Mouse (Mus musculus) hindbrain, embryonic 14.5 days (tissue): Measurements from ENCODE around the gene Tbl1x. TPM values are rescaled to one million over a fixed set of nuclear protein-coding genes. Genes with fewer than 3 reads are reported as not detected.
A peak's percentile ranks its signal among the peaks of the same experiment; 100 is the strongest.

Source experiments
- ATAC-seq: fragments of 200-750 bp; cut with Nextera tagmentation; 2 replicates; pipeline ENCODE4 v1.8.0; 2017; ENCODE audit warnings: moderate number of reproducible peaks, mild to moderate bottlenecking, moderate TSS enrichment, moderate library complexity; ENCODE audit not compliant: low FRiP score
- DNase-seq: peaks from one replicate; pipeline ENCODE4 v3.0.0-alpha.2; 2015; ENCODE audit warnings: low spot score
- H3K27ac ChIP-seq: fragments of 300-500 bp; sonication (generic); 2 replicates; pipeline ENCODE4 v1.5.1; 2014; ENCODE audit warnings: mild to moderate bottlenecking, moderate library complexity
- H3K27me3 ChIP-seq: fragments of 300-500 bp; sonication (generic); 2 replicates; pipeline ENCODE4 v1.6.1; 2014; ENCODE audit warnings: mild to moderate bottlenecking, low read length, mixed read lengths; ENCODE audit not compliant: control insufficient read depth, insufficient read depth
- H3K36me3 ChIP-seq: fragments of 300-500 bp; sonication (generic); replicated peaks from 2 replicates; pipeline ENCODE4 v1.6.1; 2014; ENCODE audit not compliant: control insufficient read depth, insufficient read depth
- H3K4me1 ChIP-seq: fragments of 300-500 bp; sonication (generic); replicated peaks from 2 replicates; pipeline ENCODE4 v1.6.1; 2014; ENCODE audit warnings: antibody characterized with exemption, low read length, mixed read lengths; ENCODE audit not compliant: control insufficient read depth, insufficient read depth
- H3K4me2 ChIP-seq: fragments of 300-500 bp; sonication (generic); replicated peaks from 2 replicates; pipeline ENCODE4 v1.6.1; 2014; ENCODE audit warnings: mild to moderate bottlenecking, moderate library complexity
- H3K4me3 ChIP-seq: fragments of 300-500 bp; sonication (generic); replicated peaks from 2 replicates; pipeline ENCODE4 v1.5.1; 2014; ENCODE audit warnings: mild to moderate bottlenecking, low read length
- H3K9ac ChIP-seq: fragments of 300-500 bp; sonication (generic); 2 replicates; pipeline ENCODE4 v1.6.1; 2014
- H3K9me3 ChIP-seq: fragments of 300-500 bp; sonication (generic); 2 replicates; pipeline ENCODE4 v1.6.1; 2016; ENCODE audit warnings: low read length; ENCODE audit not compliant: control insufficient read depth
- WGBS: fragments of 180-500 bp; shearing (Covaris S2); extraction: QIAGEN DNeasy Blood & Tissue Kit; methylation state at CpG from one replicate; pipeline ENCODE4 v1.1.7; 2014; 5-methylcytosine and 5-hydroxymethylcytosine counted together
- polyA plus RNA-seq: library from polyadenylated mRNA; unstranded; fragments of >200 nt; fragmentation: Nextera tagmentation; extraction: Ambion mirVana; gene quantifications from 2 replicates; pipeline ENCODE4 v1.2.1, GENCODE M21; 2014

Gene Tbl1x
- polyA plus RNA-seq, 1 experiment from 2014 or later: 46.0 TPM

GRCm38 (mm10) chrX:77555985-77556384, 45.2 kb downstream of the Tbl1x start:
- 66% methylated on average over 1 of the region's 1 CpGs for WGBS
- Histone ChIP-seq H3K9ac (no peak overlapping the region), H3K4me2 (no peak overlapping the region), H3K36me3 (no peaks in the 10 kb centered on the region), H3K27me3 (no peaks in the 10 kb centered on the region), H3K4me3 (no peak overlapping the region), H3K27ac (no peak overlapping the region), H3K4me1 (no peaks in the 10 kb centered on the region), H3K9me3 (no peaks in the 10 kb centered on the region)
- DNase-seq (no peak), ATAC-seq (no peak)

- Histone ChIP-seq H3K4me3 (no peak overlapping the region), H3K4me2 (no peak overlapping the region), H3K4me1 (peaks cover 8% of the 10 kb centered on the region; the same call in 1 of the 2 replicates), H3K36me3 (no peaks in the 10 kb centered on the region), H3K9me3 (no peaks in the 10 kb centered on the region), H3K27ac (no peak overlapping the region), H3K9ac (no peak overlapping the region), H3K27me3 (no peaks in the 10 kb centered on the region)
- ATAC-seq: no peak
- DNase-seq: no peak
Observed at GRCm38 (mm10) chrX:77559199-77559881, 48.5 kb downstream of the Tbl1x start.

GRCm38 (mm10) chrX:77563616-77564015, 52.8 kb downstream of the Tbl1x start:
- Histone ChIP-seq H3K4me1 (peaks cover 8% of the 10 kb centered on the region; the same call in 1 of the 2 replicates), H3K4me3 (no peak overlapping the region), H3K9me3 (no peaks in the 10 kb centered on the region), H3K36me3 (no peaks in the 10 kb centered on the region), H3K27me3 (no peaks in the 10 kb centered on the region), H3K27ac (no peak overlapping the region), H3K4me2 (no peak overlapping the region), H3K9ac (no peak overlapping the region)
- no peak for ATAC-seq
- WGBS: 82% methylated on average over 2 of the region's 2 CpGs
- DNase-seq: no peak

DNA sequence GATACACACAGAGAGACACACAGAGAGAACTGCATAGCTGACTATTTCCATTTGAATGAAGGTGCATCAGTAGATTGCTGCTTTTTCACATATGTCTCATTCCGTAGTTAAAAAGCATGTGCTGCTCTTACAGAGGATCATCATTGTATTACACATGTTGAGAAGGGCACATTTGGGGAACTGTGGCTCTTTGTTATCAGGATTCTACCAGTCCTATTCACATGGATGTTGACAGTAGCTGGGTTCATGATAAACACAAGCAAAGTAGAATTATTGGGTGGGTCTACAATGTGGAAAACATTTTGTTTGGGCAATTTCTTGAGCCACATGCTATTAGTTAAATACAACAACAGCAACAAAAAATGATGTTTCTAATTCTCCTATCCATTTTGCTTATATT, 55.9 kb downstream of the Tbl1x start:
- no peak overlapping the region for H3K27ac ChIP-seq
- no peak overlapping the region for H3K4me3 ChIP-seq
- no peaks in the 10 kb centered on the region for H3K36me3 ChIP-seq
- peaks cover 8% of the 10 kb centered on the region; the same call in 1 of the 2 replicates for H3K4me1 ChIP-seq
- ATAC-seq: no peak
- H3K9ac ChIP-seq: no peak overlapping the region
- WGBS: 81% methylated on average over 1 of the region's 1 CpGs
- H3K9me3 ChIP-seq: no peaks in the 10 kb centered on the region
- H3K27me3 ChIP-seq: no peaks in the 10 kb centered on the region
- no peak for DNase-seq
- no peak overlapping the region for H3K4me2 ChIP-seq

GRCm38 (mm10) chrX:77568013-77568412, 57.2 kb downstream of the Tbl1x start:
- DNase-seq: no peak
- no peaks in the 10 kb centered on the region for H3K9me3 ChIP-seq
- WGBS: 19% methylated on average over 2 of the region's 2 CpGs

DNA sequence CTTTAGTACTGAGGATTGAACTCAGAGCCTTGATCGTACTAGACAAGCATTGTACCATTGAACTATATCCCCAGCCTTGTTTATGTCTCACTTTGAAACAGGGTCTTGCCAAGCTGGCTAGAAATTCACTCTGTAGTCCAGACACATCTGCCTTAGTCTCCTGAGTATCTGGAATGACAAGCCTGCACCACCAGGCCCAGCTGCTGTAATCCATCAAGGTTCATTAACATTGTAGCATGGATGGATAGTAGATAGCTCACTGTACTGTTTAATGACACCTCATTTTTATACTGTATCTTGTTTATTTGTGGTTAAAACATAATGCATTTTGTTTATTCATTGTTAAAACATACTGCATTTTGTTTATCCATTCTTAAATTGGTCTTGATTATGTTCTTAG, 62.9 kb downstream of the Tbl1x start:
- Histone ChIP-seq H3K27me3 (no peaks in the 10 kb centered on the region), H3K36me3 (no peaks in the 10 kb centered on the region), H3K9ac (no peak overlapping the region), H3K4me3 (no peak overlapping the region), H3K9me3 (no peaks in the 10 kb centered on the region), H3K4me1 (no peaks in the 10 kb centered on the region), H3K27ac (no peak overlapping the region), H3K4me2 (no peak overlapping the region)
- 70% methylated on average over 1 of the region's 1 CpGs for WGBS
- ATAC-seq (0 out of 2 replicates have a peak, but pooled peaks have one; percentile 37), DNase-seq (no peak)

More at GRCm38 (mm10) chrX:77568013-77568412, 57.2 kb downstream of the Tbl1x start:
- H3K27ac ChIP-seq: no peak overlapping the region
- no peak overlapping the region for H3K9ac ChIP-seq
- ATAC-seq: no peak
- H3K27me3 ChIP-seq: no peaks in the 10 kb centered on the region
- no peak overlapping the region for H3K4me2 ChIP-seq
- H3K36me3 ChIP-seq: no peaks in the 10 kb centered on the region
- H3K4me3 ChIP-seq: no peak overlapping the region
- H3K4me1 ChIP-seq: peaks cover 4% of the 10 kb centered on the region; the same call in 1 of the 2 replicates

DNA sequence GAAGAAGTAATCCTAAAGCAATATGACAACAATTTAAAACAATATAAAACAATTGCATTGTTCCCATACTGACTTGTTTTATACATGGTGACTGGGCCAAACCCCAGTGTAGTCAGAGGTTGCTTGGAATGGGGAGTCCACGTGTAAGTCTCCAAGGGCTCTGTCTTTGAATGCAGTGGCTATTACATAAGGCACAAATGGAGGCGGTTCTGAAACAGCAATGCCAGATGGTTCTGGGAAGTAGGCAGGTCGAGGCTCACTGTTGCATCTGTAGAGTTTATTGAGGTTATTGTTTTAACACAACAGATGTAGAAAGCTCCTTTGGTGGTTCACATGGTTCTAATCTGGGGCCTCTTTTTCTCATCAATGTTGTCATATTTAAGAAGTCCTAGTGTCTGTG, 66.3 kb downstream of the Tbl1x start:
- 81% methylated on average over 3 of the region's 3 CpGs for WGBS
- no peaks in the 10 kb centered on the region for H3K27me3 ChIP-seq

DNA sequence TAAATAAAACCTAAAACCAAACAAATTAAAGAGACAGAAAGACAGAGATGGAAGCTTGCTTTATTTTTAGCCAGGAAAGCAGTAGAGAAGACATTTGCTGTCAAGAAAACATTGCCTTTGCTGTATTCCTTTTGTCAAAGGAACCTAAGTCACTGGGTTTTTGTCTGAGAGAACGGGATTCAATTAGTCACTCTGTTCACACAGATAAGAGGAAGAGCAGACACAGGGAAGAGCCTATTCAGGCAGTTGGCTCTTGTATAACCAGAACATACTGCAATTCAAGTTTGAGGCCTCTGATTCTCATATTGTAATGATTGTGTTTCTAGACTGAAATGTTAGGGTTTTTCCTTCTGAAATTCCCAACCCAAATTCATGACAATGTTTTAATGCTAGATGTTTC, 67.4 kb downstream of the Tbl1x start:
- no peak overlapping the region for H3K27ac ChIP-seq
- no peaks in the 10 kb centered on the region for H3K9me3 ChIP-seq
- H3K27me3 ChIP-seq: no peaks in the 10 kb centered on the region
- no peak for DNase-seq
- H3K4me1 ChIP-seq: no peaks in the 10 kb centered on the region
- H3K4me2 ChIP-seq: no peak overlapping the region
- H3K4me3 ChIP-seq: no peak overlapping the region
- ATAC-seq: no peak
- 39% methylated on average over 1 of the region's 1 CpGs for WGBS
- no peaks in the 10 kb centered on the region for H3K36me3 ChIP-seq
- no peak overlapping the region for H3K9ac ChIP-seq

More for the DNA sequence above, 66.3 kb downstream of the Tbl1x start:
- Histone ChIP-seq H3K4me3 (no peak overlapping the region), H3K9ac (no peak overlapping the region), H3K27ac (no peak overlapping the region), H3K4me1 (no peaks in the 10 kb centered on the region), H3K36me3 (no peaks in the 10 kb centered on the region), H3K4me2 (no peak overlapping the region), H3K9me3 (no peaks in the 10 kb centered on the region)
- ATAC-seq (no peak), DNase-seq (no peak)

- Histone ChIP-seq H3K4me1 (no peaks in the 10 kb centered on the region), H3K36me3 (no peaks in the 10 kb centered on the region), H3K27me3 (no peaks in the 10 kb centered on the region), H3K27ac (no peak overlapping the region), H3K4me3 (no peak overlapping the region), H3K9me3 (no peaks in the 10 kb centered on the region), H3K9ac (no peak overlapping the region), H3K4me2 (no peak overlapping the region)
- 73% methylated on average over 4 of the region's 4 CpGs for WGBS
- ATAC-seq (no peak), DNase-seq (no peak)
Observed at GRCm38 (mm10) chrX:77579964-77580363, 69.2 kb downstream of the Tbl1x start.

GRCm38 (mm10) chrX:77585974-77586373, 75.2 kb downstream of the Tbl1x start:
- WGBS: 95% methylated on average over 2 of the region's 2 CpGs
- no peak for DNase-seq

More at GRCm38 (mm10) chrX:77585974-77586373, 75.2 kb downstream of the Tbl1x start:
- ATAC-seq: no peak
- Histone ChIP-seq H3K27ac (no peak overlapping the region), H3K4me3 (no peak overlapping the region), H3K4me1 (no peaks in the 10 kb centered on the region), H3K27me3 (no peaks in the 10 kb centered on the region), H3K4me2 (no peak overlapping the region), H3K9me3 (no peaks in the 10 kb centered on the region), H3K36me3 (no peaks in the 10 kb centered on the region), H3K9ac (no peak overlapping the region)
